Mouse (Mus musculus) limb, embryonic 13.5 days (tissue): Measurements from ENCODE around the gene Gas2l1. TPM values are rescaled to one million over a fixed set of nuclear protein-coding genes. Genes with fewer than 3 reads are reported as not detected.
"Not testable (repeated sequence)": the region's sequence is repeated elsewhere in the genome, so short reads cannot be mapped to it uniquely, and the experiment has no call there.

Experiments
- ATAC-seq: fragments of 200-750 bp; cut with Nextera tagmentation; 2 replicates; pipeline ENCODE4 v1.8.0; 2017; ENCODE audit warnings: low read depth, moderate number of reproducible peaks, moderate TSS enrichment; ENCODE audit not compliant: low FRiP score
- H3K27ac ChIP-seq: fragments of 300-500 bp; sonication (generic); 2 replicates; pipeline ENCODE4 v1.5.1; 2015; ENCODE audit warnings: inconsistent platforms, mild to moderate bottlenecking, moderate library complexity
- H3K27me3 ChIP-seq: fragments of 300-500 bp; sonication (generic); 2 replicates; pipeline ENCODE4 v1.6.1; 2015; ENCODE audit warnings: mild to moderate bottlenecking, inconsistent platforms
- H3K36me3 ChIP-seq: fragments of 300-500 bp; sonication (generic); 2 replicates; pipeline ENCODE4 v1.6.1; 2015; ENCODE audit warnings: inconsistent platforms, mild to moderate bottlenecking, moderate library complexity
- H3K4me1 ChIP-seq: fragments of 300-500 bp; sonication (generic); 2 replicates; pipeline ENCODE4 v1.6.1; 2015; ENCODE audit warnings: inconsistent platforms
- H3K4me2 ChIP-seq: fragments of 300-500 bp; sonication (generic); replicated peaks from 2 replicates; pipeline ENCODE4 v1.6.1; 2015; ENCODE audit warnings: inconsistent platforms, mild to moderate bottlenecking, moderate library complexity
- H3K4me3 ChIP-seq: fragments of 300-500 bp; sonication (generic); 2 replicates; pipeline ENCODE4 v1.5.1; 2015; ENCODE audit warnings: moderate library complexity, mild to moderate bottlenecking, inconsistent platforms
- H3K9ac ChIP-seq: fragments of 300-500 bp; sonication (generic); 2 replicates; pipeline ENCODE4 v1.6.1; 2015; ENCODE audit warnings: mild to moderate bottlenecking, inconsistent platforms
- H3K9me3 ChIP-seq: fragments of 300-500 bp; sonication (generic); 2 replicates; pipeline ENCODE4 v1.6.1; 2016; ENCODE audit warnings: inconsistent platforms
- WGBS: fragments of 180-500 bp; shearing (Covaris S2); methylation state at CpG from one replicate; pipeline ENCODE4 v1.1.7; 2015; 5-methylcytosine and 5-hydroxymethylcytosine counted together
- polyA plus RNA-seq: library from polyadenylated mRNA; unstranded; fragments of >200 nt; fragmentation: Nextera tagmentation; extraction: Ambion mirVana; gene quantifications from 2 replicates; pipeline ENCODE4 v1.2.1, GENCODE M21; 2015

Gas2l1 gene
- polyA plus RNA-seq, 1 experiment from 2014 or later: 28.4 TPM

GRCm38 (mm10) chr11:5096480-5097020 is 31.4 kb upstream of the Gas2l1 start:
- Histone ChIP-seq H3K27me3 (no peaks in the 10 kb centered on the region), H3K9me3 (no peaks in the 10 kb centered on the region), H3K9ac (peak overlapping the region; percentile 96; the same call in 1 of the 2 replicates), H3K4me3 (peak overlapping the region; percentile 100), H3K36me3 (peaks cover 10% of the 10 kb centered on the region), H3K27ac (no peak overlapping the region), H3K4me2 (peak overlapping the region; percentile 91), H3K4me1 (peaks cover 40% of the 10 kb centered on the region)
- WGBS: 75% methylated on average over 8 of the region's 8 CpGs
- ATAC-seq: no peak

- H3K27ac ChIP-seq: no peak overlapping the region
- 82% methylated on average over 5 of the region's 5 CpGs for WGBS
Measured at GRCm38 (mm10) chr11:5095877-5096276, 30.8 kb upstream of the Gas2l1 start.

GRCm38 (mm10) chr11:5091706-5092105 is 26.6 kb upstream of the Gas2l1 start:
- Histone ChIP-seq H3K4me1 (peaks cover 15% of the 10 kb centered on the region), H3K9me3 (no peaks in the 10 kb centered on the region), H3K4me3 (no peak overlapping the region), H3K27ac (no peak overlapping the region), H3K4me2 (no peak overlapping the region), H3K27me3 (no peaks in the 10 kb centered on the region), H3K36me3 (peaks cover 53% of the 10 kb centered on the region), H3K9ac (no peak overlapping the region)
- WGBS: 46% methylated on average over 2 of the region's 2 CpGs
- ATAC-seq: no peak

More at GRCm38 (mm10) chr11:5095877-5096276, 30.8 kb upstream of the Gas2l1 start:
- peaks cover 16% of the 10 kb centered on the region for H3K36me3 ChIP-seq
- no peaks in the 10 kb centered on the region for H3K9me3 ChIP-seq
- no peaks in the 10 kb centered on the region for H3K27me3 ChIP-seq
- no peak overlapping the region for H3K4me3 ChIP-seq
- H3K4me1 ChIP-seq: peaks cover 34% of the 10 kb centered on the region
- no peak overlapping the region for H3K9ac ChIP-seq
- no peak for ATAC-seq
- peak overlapping the region; percentile 91 for H3K4me2 ChIP-seq

GRCm38 (mm10) chr11:5089147-5089546 is 24.0 kb upstream of the Gas2l1 start:
- H3K4me3 ChIP-seq: no peak overlapping the region
- H3K36me3 ChIP-seq: peaks cover 79% of the 10 kb centered on the region

GRCm38 (mm10) chr11:5076843-5077242 is 11.7 kb upstream of the Gas2l1 start:
- not testable (repeated sequence) for H3K27ac ChIP-seq, H3K4me2 ChIP-seq, H3K4me3 ChIP-seq, H3K9me3 ChIP-seq, H3K9ac ChIP-seq, ATAC-seq, H3K27me3 ChIP-seq, H3K4me1 ChIP-seq
- 80% methylated on average over 4 of the region's 5 CpGs for WGBS
- peaks cover 79% of the 10 kb centered on the region for H3K36me3 ChIP-seq

More at GRCm38 (mm10) chr11:5089147-5089546, 24.0 kb upstream of the Gas2l1 start:
- Histone ChIP-seq H3K4me2 (no peak overlapping the region), H3K9me3 (no peaks in the 10 kb centered on the region), H3K4me1 (0 out of 2 replicates have a peak, but pooled peaks cover 3% of the 10 kb centered on the region), H3K27me3 (no peaks in the 10 kb centered on the region), H3K27ac (no peak overlapping the region), H3K9ac (no peak overlapping the region)
- 92% methylated on average over 1 of the region's 1 CpGs for WGBS
- ATAC-seq: no peak

- H3K36me3 ChIP-seq: peaks cover 84% of the 10 kb centered on the region
- no peak overlapping the region for H3K27ac ChIP-seq
- H3K4me1 ChIP-seq: no peaks in the 10 kb centered on the region
- no peaks in the 10 kb centered on the region for H3K27me3 ChIP-seq
- H3K4me2 ChIP-seq: no peak overlapping the region
- H3K9ac ChIP-seq: no peak overlapping the region
- no peak for ATAC-seq
- H3K9me3 ChIP-seq: no peaks in the 10 kb centered on the region
- H3K4me3 ChIP-seq: no peak overlapping the region
Measured at GRCm38 (mm10) chr11:5075760-5076159, 10.6 kb upstream of the Gas2l1 start.

- H3K36me3 ChIP-seq: peaks cover 84% of the 10 kb centered on the region
- ATAC-seq: no peak
- H3K4me1 ChIP-seq: no peaks in the 10 kb centered on the region
- H3K27me3 ChIP-seq: no peaks in the 10 kb centered on the region
- H3K9ac ChIP-seq: no peak overlapping the region
- WGBS: 76% methylated on average over 4 of the region's 4 CpGs
- H3K27ac ChIP-seq: no peak overlapping the region
- H3K4me3 ChIP-seq: no peak overlapping the region
- H3K9me3 ChIP-seq: no peaks in the 10 kb centered on the region
- H3K4me2 ChIP-seq: no peak overlapping the region
Measured at GRCm38 (mm10) chr11:5074882-5075281, 9.8 kb upstream of the Gas2l1 start.

- Histone ChIP-seq H3K9me3 (no peaks in the 10 kb centered on the region), H3K4me3 (no peak overlapping the region), H3K27me3 (peaks cover 14% of the 10 kb centered on the region), H3K4me1 (peaks cover 15% of the 10 kb centered on the region), H3K9ac (no peak overlapping the region), H3K36me3 (peaks cover 55% of the 10 kb centered on the region), H3K27ac (no peak overlapping the region), H3K4me2 (no peak overlapping the region)
- ATAC-seq: no peak
- WGBS: 86% methylated on average over 9 of the region's 9 CpGs
Measured at GRCm38 (mm10) chr11:5068126-5068971, 3.2 kb upstream of the Gas2l1 start.

- peaks cover 27% of the 10 kb centered on the region for H3K27me3 ChIP-seq
- H3K4me2 ChIP-seq: no peak overlapping the region
- no peak for ATAC-seq
- no peak overlapping the region for H3K9ac ChIP-seq
- peaks cover 28% of the 10 kb centered on the region for H3K4me1 ChIP-seq
- H3K9me3 ChIP-seq: no peaks in the 10 kb centered on the region
- no peak overlapping the region for H3K4me3 ChIP-seq
- peaks cover 42% of the 10 kb centered on the region for H3K36me3 ChIP-seq
- H3K27ac ChIP-seq: no peak overlapping the region
Measured at GRCm38 (mm10) chr11:5067063-5067462, 1.9 kb upstream of the Gas2l1 start.

GRCm38 (mm10) chr11:5064282-5065055 is 658 bp downstream of the Gas2l1 start:
- Histone ChIP-seq H3K4me1 (peaks cover 50% of the 10 kb centered on the region), H3K9me3 (no peaks in the 10 kb centered on the region), H3K27ac (no peak overlapping the region; the same call in 1 of the 2 replicates), H3K27me3 (peaks cover 53% of the 10 kb centered on the region), H3K4me2 (peak overlapping the region; percentile 96), H3K9ac (peak overlapping the region; percentile 79), H3K36me3 (peaks cover 29% of the 10 kb centered on the region), H3K4me3 (peak overlapping the region; percentile 76)
- ATAC-seq: no peak
- 12% methylated on average over 38 of the region's 38 CpGs for WGBS

- peak overlapping the region; percentile 76 for H3K4me3 ChIP-seq
- H3K36me3 ChIP-seq: peaks cover 21% of the 10 kb centered on the region
- peak overlapping the region; percentile 96 for H3K4me2 ChIP-seq
- no peak overlapping the region for H3K27ac ChIP-seq
- peaks cover 61% of the 10 kb centered on the region for H3K27me3 ChIP-seq
- H3K9ac ChIP-seq: no peak overlapping the region
- WGBS: 56% methylated on average over 29 of the region's 31 CpGs
- no peak for ATAC-seq
- no peaks in the 10 kb centered on the region for H3K9me3 ChIP-seq
- peaks cover 58% of the 10 kb centered on the region for H3K4me1 ChIP-seq
Measured at GRCm38 (mm10) chr11:5063561-5064281, 1.4 kb downstream of the Gas2l1 start.
